Mouse (Mus musculus) MEL (cell line): ENCODE results near the gene Fam222a. TPM values are rescaled to one million over a fixed set of nuclear protein-coding genes. Genes with fewer than 3 reads are reported as not detected.

ENCODE experiments used
- DNase-seq: peaks from one replicate; pipeline ENCODE4 v3.0.0; 2011; ENCODE audit warnings: low read depth, low spot score
- H3K27ac ChIP-seq: 2 replicates; pipeline ENCODE4 v1.5.1; 2012; ENCODE audit warnings: low read depth, mild to moderate bottlenecking, control low read depth, low read length, moderate library complexity; ENCODE audit not compliant: control insufficient read depth
- H3K27me3 ChIP-seq, 2 experiments: fragments of 150-350 bp in 1 of 2; sonication (generic) in 1 of 2; 2 replicates each; pipeline ENCODE4 v1.6.1; 2012; ENCODE audit warnings: low read length in 2 of 2, mild to moderate bottlenecking in 2 of 2, improper control_type of control experiment in 1 of 2, moderate library complexity in 1 of 2; ENCODE audit not compliant: insufficient read depth in 2 of 2, control insufficient read depth in 1 of 2
- H3K36me3 ChIP-seq, 2 experiments: 2 replicates each; pipeline ENCODE4 v1.6.1; 2012 to 2014; ENCODE audit warnings: low read length in 2 of 2, improper control_type of control experiment in 1 of 2, inconsistent platforms in 1 of 2, mild to moderate bottlenecking in 1 of 2; ENCODE audit not compliant: insufficient read depth in 2 of 2, control insufficient read depth in 1 of 2
- H3K4me1 ChIP-seq, 2 experiments: fragments of 150-350 bp in 1 of 2; sonication (generic) in 1 of 2; 2 replicates each; pipeline ENCODE4 v1.6.1; 2012; ENCODE audit warnings: low read length in 2 of 2, improper control_type of control experiment in 1 of 2, mild to moderate bottlenecking in 1 of 2; ENCODE audit not compliant: insufficient read depth in 2 of 2, control insufficient read depth in 1 of 2
- H3K4me3 ChIP-seq, 2 experiments: fragments of 150-350 bp in 1 of 2; sonication (generic) in 1 of 2; 2 replicates each; pipeline ENCODE4 v1.5.1; 2012; ENCODE audit warnings: low read depth in 2 of 2, low read length in 2 of 2, mild to moderate bottlenecking in 2 of 2, moderate library complexity in 2 of 2, control low read depth in 1 of 2, improper control_type of control experiment in 1 of 2; ENCODE audit not compliant: control insufficient read depth in 1 of 2, insufficient read depth in 1 of 2
- H3K79me2 ChIP-seq: 2 replicates; pipeline ENCODE4 v1.6.1; 2012; ENCODE audit warnings: mild to moderate bottlenecking, low read length, moderate library complexity; ENCODE audit not compliant: control insufficient read depth, poor library complexity, insufficient read depth
- H3K9ac ChIP-seq: 2 replicates; pipeline ENCODE4 v1.6.1; 2012; ENCODE audit warnings: low read depth, mild to moderate bottlenecking, control low read depth, low read length, moderate library complexity; ENCODE audit not compliant: control insufficient read depth, poor library complexity, severe bottlenecking
- H3K9me3 ChIP-seq: fragments of 150-350 bp; sonication (generic); replicated peaks from 2 replicates; pipeline ENCODE4 v1.6.1; 2012; ENCODE audit warnings: mild to moderate bottlenecking, low read length, improper control_type of control experiment, moderate library complexity; ENCODE audit not compliant: insufficient read depth
- ELF1 ChIP-seq: IDR thresholded peaks from 2 replicates; pipeline ENCODE4 v1.6.1; 2014; ENCODE audit warnings: low read depth, mild to moderate bottlenecking, inconsistent platforms, low read length, improper control_type of control experiment, moderate library complexity
- EP300 ChIP-seq, 2 experiments: IDR thresholded peaks; 2 replicates each; pipeline ENCODE4 v1.6.1; 2011; ENCODE audit warnings: improper control_type of control experiment in 2 of 2, low read length in 2 of 2, low read depth in 1 of 2, mild to moderate bottlenecking in 1 of 2
- GABPA ChIP-seq: IDR thresholded peaks from 2 replicates; pipeline ENCODE4 v1.6.1; 2012; ENCODE audit warnings: low read depth, mild to moderate bottlenecking, inconsistent platforms, low read length, improper control_type of control experiment, moderate library complexity
- JUND ChIP-seq: IDR thresholded peaks from 2 replicates; pipeline ENCODE4 v1.6.1; 2011; ENCODE audit warnings: low read depth, mild to moderate bottlenecking, improper control_type of control experiment, low read length
- MAZ ChIP-seq: IDR thresholded peaks from 2 replicates; pipeline ENCODE4 v1.6.1; 2012; ENCODE audit warnings: low read depth, mild to moderate bottlenecking, inconsistent platforms, low read length, improper control_type of control experiment
- MXI1 ChIP-seq: IDR thresholded peaks from 2 replicates; pipeline ENCODE4 v1.6.1; 2011; ENCODE audit warnings: mild to moderate bottlenecking, low read depth, low read length, improper control_type of control experiment
- MYB ChIP-seq: IDR thresholded peaks from 2 replicates; pipeline ENCODE4 v1.6.1; 2011; ENCODE audit warnings: mild to moderate bottlenecking, low read depth, low read length, improper control_type of control experiment
- MYC ChIP-seq: IDR thresholded peaks from 2 replicates; pipeline ENCODE4 v1.6.1; 2011; ENCODE audit warnings: low read depth, mild to moderate bottlenecking, low read length, improper control_type of control experiment, moderate library complexity
- NRF1 ChIP-seq: IDR thresholded peaks from 2 replicates; pipeline ENCODE4 v1.6.1; 2014; ENCODE audit warnings: low read depth, mild to moderate bottlenecking, inconsistent platforms, low read length, improper control_type of control experiment, moderate library complexity; ENCODE audit not compliant: poor library complexity, insufficient read depth, severe bottlenecking
- POLR2AphosphoS2 ChIP-seq: IDR thresholded peaks from 2 replicates; pipeline ENCODE4 v1.6.1; 2011; ENCODE audit warnings: low read length, improper control_type of control experiment
- RAD21 ChIP-seq: IDR thresholded peaks from 2 replicates; pipeline ENCODE4 v1.6.1; 2011; ENCODE audit warnings: mild to moderate bottlenecking, low read depth, low read length, improper control_type of control experiment
- TCF12 ChIP-seq: IDR thresholded peaks from 2 replicates; pipeline ENCODE4 v1.6.1; 2014; ENCODE audit warnings: low read depth, mild to moderate bottlenecking, inconsistent platforms, low read length, improper control_type of control experiment, moderate library complexity
- UBTF ChIP-seq: IDR thresholded peaks from 2 replicates; pipeline ENCODE4 v1.6.1; 2012; ENCODE audit warnings: low read depth, mild to moderate bottlenecking, inconsistent platforms, low read length, improper control_type of control experiment, moderate library complexity, borderline replicate concordance; ENCODE audit not compliant: insufficient read depth
- ZC3H11A ChIP-seq: IDR thresholded peaks from 2 replicates; pipeline ENCODE4 v1.6.1; 2012; ENCODE audit warnings: low read depth, mild to moderate bottlenecking, inconsistent platforms, low read length, improper control_type of control experiment
- ZKSCAN1 ChIP-seq: IDR thresholded peaks from 2 replicates; pipeline ENCODE4 v1.6.1; 2012; ENCODE audit warnings: low read depth, mild to moderate bottlenecking, inconsistent platforms, low read length, improper control_type of control experiment, moderate library complexity
- ZMIZ1 ChIP-seq: IDR thresholded peaks from 2 replicates; pipeline ENCODE4 v1.6.1; 2012; ENCODE audit warnings: low read depth, mild to moderate bottlenecking, inconsistent platforms, low read length, improper control_type of control experiment, moderate library complexity
- polyA plus RNA-seq, 2 experiments: library from polyadenylated mRNA; stranded (reverse) in 1 of 2; unstranded in 1 of 2; fragments of >175 nt in 1 of 2; fragments of >200 nt in 1 of 2; gene quantifications; 2 replicates each; pipeline versions ENCODE4 v1.2.1 to v1.2.4; 2012; ENCODE audit warnings: low replicate concordance in 2 of 2, low read depth in 1 of 2; ENCODE audit not compliant: insufficient read length in 2 of 2, insufficient read depth in 1 of 2, missing spikeins in 1 of 2
- total RNA-seq: library from RNA; depleted of rRNA; stranded (reverse); fragments of 300-350 nt; gene quantifications from 2 replicates; pipeline ENCODE4 v1.2.3, GENCODE M21; 2012

Gene Fam222a
- total and polyA plus RNA-seq, 3 experiments: 0.27 to 0.70 TPM; not detected in 1

DNA sequence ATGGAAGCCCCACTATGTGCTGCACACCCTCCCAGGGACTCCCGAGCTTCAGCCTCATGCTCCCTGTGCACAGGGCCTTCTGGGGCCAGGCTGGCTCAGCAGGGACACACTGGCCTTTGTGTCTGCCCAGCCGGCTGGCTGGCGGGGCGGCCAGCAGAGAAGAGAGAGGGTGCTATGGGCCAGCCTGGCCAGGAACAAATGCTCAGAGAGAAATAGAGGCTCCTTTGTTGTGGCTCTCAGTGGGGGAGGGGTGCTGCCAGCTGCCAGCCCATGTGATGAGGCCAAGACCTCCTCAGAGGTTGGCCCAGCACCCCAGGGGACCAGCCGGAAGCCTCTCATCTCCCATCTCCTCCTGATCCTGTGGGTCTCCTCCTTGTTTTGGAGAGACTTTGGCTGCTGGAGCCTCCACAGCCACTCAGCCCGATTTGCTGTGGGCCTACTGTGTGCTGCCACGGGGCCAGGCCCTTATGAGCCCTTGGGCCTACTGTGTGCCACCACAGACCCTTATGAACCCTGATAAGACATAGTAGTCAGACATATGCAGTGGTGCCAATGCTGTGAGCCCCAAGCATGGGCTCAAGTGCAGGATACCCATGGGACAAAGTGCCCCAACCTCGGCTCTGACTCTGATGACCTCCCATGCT, 12.0 kb downstream of the Fam222a start:
- DNase-seq: no peak
- Histone ChIP-seq H3K9me3 (no peaks in the 10 kb centered on the region), H3K9ac (no peak overlapping the region), H3K4me1 (peaks cover 0 to 10% of the 10 kb centered on the region in 2 experiments; a peak in 2 of 4 replicates), H3K4me3 (no peak overlapping the region), H3K27me3 (no peaks in the 10 kb centered on the region), H3K79me2 (no peaks in the 10 kb centered on the region), H3K27ac (no peak overlapping the region), H3K36me3 (no peaks in the 10 kb centered on the region)
- TF ChIP-seq ZKSCAN1: peak; percentile 80
- no peak for TF ChIP-seq ZMIZ1

DNA sequence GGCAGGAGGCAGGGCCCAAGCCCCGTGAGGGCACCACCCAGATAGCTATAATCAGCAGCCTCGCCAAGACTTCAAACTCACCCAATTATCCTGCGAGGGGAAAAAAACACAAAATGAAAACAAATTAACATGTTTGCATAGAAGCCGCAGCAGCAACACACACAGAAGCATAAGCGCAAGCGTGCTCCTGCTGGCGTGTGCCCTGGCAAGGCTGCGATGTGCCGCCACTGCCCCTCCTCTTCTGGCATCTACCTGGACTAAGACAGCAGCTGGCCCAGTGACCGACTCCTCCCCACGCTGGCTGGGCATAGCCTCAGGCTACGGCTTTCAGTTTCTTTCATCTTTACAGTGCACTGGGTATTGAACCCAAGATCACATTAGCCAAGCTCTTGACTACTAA, 13.7 kb downstream of the Fam222a start:
- TF ChIP-seq MYB (no peak), ZMIZ1 (no peak), TCF12 (no peak), UBTF (no peak), ELF1 (no peak), NRF1 (no peak)
- DNase-seq: no peak
- Histone ChIP-seq H3K27ac (no peak overlapping the region), H3K27me3 (no peaks in the 10 kb centered on the region), H3K4me3 (no peak overlapping the region), H3K4me1 (peaks cover 0 to 10% of the 10 kb centered on the region in 2 experiments; a peak in 2 of 4 replicates), H3K36me3 (no peaks in the 10 kb centered on the region), H3K9ac (no peak overlapping the region), H3K9me3 (no peaks in the 10 kb centered on the region), H3K79me2 (no peaks in the 10 kb centered on the region)

DNA sequence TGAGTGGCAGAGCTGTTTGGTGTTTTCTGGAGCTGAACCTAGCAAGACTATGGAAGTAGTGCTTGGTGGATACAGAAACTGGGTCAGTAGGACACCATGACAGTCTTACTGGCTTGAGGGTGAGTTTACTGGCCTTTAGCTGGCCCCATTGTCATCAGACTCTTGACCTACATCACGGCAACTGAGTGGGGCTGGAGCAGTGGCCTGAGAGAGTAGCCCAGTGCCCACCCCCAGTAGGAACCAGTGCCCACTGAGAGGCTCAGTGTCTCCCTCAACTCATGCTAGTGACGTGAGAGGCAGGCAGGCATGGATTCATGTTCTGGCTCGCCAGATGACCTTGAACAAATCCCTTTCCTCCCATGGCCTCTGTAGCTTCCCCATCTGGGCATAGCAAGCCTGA, 15.2 kb downstream of the Fam222a start:
- Histone ChIP-seq H3K4me3 (no peak overlapping the region), H3K36me3 (peaks cover 0 to 2% of the 10 kb centered on the region in 2 experiments; a peak in 2 of 4 replicates), H3K27ac (no peak overlapping the region), H3K9me3 (no peaks in the 10 kb centered on the region), H3K79me2 (no peaks in the 10 kb centered on the region)
- DNase-seq: no peak
- TF ChIP-seq ZC3H11A (no peak), GABPA (no peak), POLR2AphosphoS2 (no peak), RAD21 (no peak), EP300 (IDR thresholded peaks at IDR 0.05; ENCODE audit: low read depth in 1 of 2, low read length in 2 of 2) (no peak), MXI1 (no peak), JUND (no peak), MYC (no peak), MYB (no peak), MAZ (no peak), NRF1 (no peak), ZMIZ1 (no peak)
- TF ChIP-seq, all 39 proteins: peak for 0
- H3K9ac ChIP-seq: no peak overlapping the region
- no peaks in the 10 kb centered on the region for H3K27me3 ChIP-seq
- peaks cover 0 to 10% of the 10 kb centered on the region in 2 experiments; a peak in 2 of 4 replicates for H3K4me1 ChIP-seq
